ENCODE assay signal across 8 mouse cellular contexts in the genomic region with DNA sequence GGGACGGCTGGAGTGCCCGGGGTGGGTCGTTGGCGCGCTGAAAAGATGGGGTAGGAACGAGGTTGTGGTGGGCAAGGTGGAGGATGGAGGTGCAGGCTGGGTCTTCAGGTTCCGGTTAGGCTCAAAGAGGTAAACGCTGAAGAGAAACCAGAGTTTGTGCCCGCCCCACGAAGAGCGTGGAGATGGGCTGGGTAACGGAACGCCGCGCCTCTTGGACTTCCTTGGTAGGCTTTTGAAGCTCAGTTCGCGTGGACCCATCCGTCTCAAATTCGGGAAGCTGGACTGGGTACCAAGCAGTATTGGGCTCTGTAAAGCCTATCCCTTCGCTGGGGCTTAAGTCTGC. TPM values are rescaled to one million over a fixed set of nuclear protein-coding genes. Genes with fewer than 3 reads are reported as not detected.
A peak's percentile ranks its signal among the peaks of the same experiment; 100 is the strongest.
DNase-seq lines count a peak whose midpoint lies in the region; ATAC-seq and TF ChIP-seq lines count a peak whose summit lies in the region.

No protein-coding gene starts in this region.

- peak overlapping the region; percentile 87 for H3K4me3 ChIP-seq in kidney, embryonic 14.5 days (ENCODE audit: low read length)
- H3K4me3 ChIP-seq in MEL (ENCODE audit: control insufficient read depth in 1 of 2, insufficient read depth in 1 of 2, low read depth in 2 of 2, low read length in 2 of 2) = peak overlapping the region; percentile 76 to 77
- H3K4me3 ChIP-seq in embryonic facial prominence, embryonic 14.5 days (ENCODE audit: low read depth, low read length) = peak overlapping the region; percentile 60
- peak overlapping the region; percentile 86 for H3K4me3 ChIP-seq in hindbrain, embryonic 15.5 days
- peak overlapping the region; percentile 72 for H3K4me3 ChIP-seq in liver, embryonic 13.5 days (replicated peaks)
- peak overlapping the region; percentile 69 for H3K4me3 ChIP-seq in neural tube, embryonic 12.5 days

- under 1% methylated on average over 20 of the region's 20 CpGs for WGBS in kidney, embryonic 14.5 days
- WGBS in embryonic facial prominence, embryonic 14.5 days = under 1% methylated on average over 20 of the region's 20 CpGs
- WGBS in hindbrain, embryonic 15.5 days = under 1% methylated on average over 20 of the region's 20 CpGs
- 0% methylated on average over 20 of the region's 20 CpGs for WGBS in liver, embryonic 13.5 days (ENCODE audit: insufficient replicate concordance)
- under 1% methylated on average over 20 of the region's 20 CpGs for WGBS in neural tube, embryonic 12.5 days

- peaks cover 13% of the 10 kb centered on the region for H3K4me1 ChIP-seq in kidney, embryonic 14.5 days (ENCODE audit: control insufficient read depth, insufficient read depth, low read length)
- H3K4me1 ChIP-seq in MEL (ENCODE audit: control insufficient read depth in 1 of 2, insufficient read depth in 2 of 2, low read length in 2 of 2) = peaks cover 24 to 27% of the 10 kb centered on the region in 2 experiments
- H3K4me1 ChIP-seq in embryonic facial prominence, embryonic 14.5 days (ENCODE audit: control insufficient read depth, insufficient read depth, low read length) = peaks cover 14% of the 10 kb centered on the region
- H3K4me1 ChIP-seq in hindbrain, embryonic 15.5 days (replicated peaks) = peaks cover 24% of the 10 kb centered on the region
- H3K4me1 ChIP-seq in liver, embryonic 13.5 days (replicated peaks) = peaks cover 41% of the 10 kb centered on the region
- H3K4me1 ChIP-seq in neural tube, embryonic 12.5 days = peaks cover 14% of the 10 kb centered on the region

- DNase-seq in kidney, adult 11 months = no peak
- no peak for DNase-seq in MEL (ENCODE audit: low read depth, low spot score)
- peak; percentile 36 for DNase-seq in embryonic facial prominence, embryonic 14.5 days (ENCODE audit: low spot score)
- DNase-seq in liver, embryonic 13.5 days = no peak
- no peak for DNase-seq in cerebellum, adult 8-10 months

- H3K27ac ChIP-seq in kidney, embryonic 14.5 days (ENCODE audit: low read depth, low read length) = peak overlapping the region; percentile 87
- H3K27ac ChIP-seq in MEL (ENCODE audit: control insufficient read depth, low read depth, low read length) = peak overlapping the region; percentile 81
- peak overlapping the region; percentile 88 for H3K27ac ChIP-seq in embryonic facial prominence, embryonic 14.5 days (replicated peaks; ENCODE audit: low read depth, low read length)
- H3K27ac ChIP-seq in hindbrain, embryonic 15.5 days (replicated peaks) = peak overlapping the region; percentile 81
- H3K27ac ChIP-seq in liver, embryonic 13.5 days = peak overlapping the region; percentile 96
- peak overlapping the region; percentile 4; the same call in 1 of the 2 replicates for H3K27ac ChIP-seq in neural tube, embryonic 12.5 days

- TF ChIP-seq POLR2A in MEL (IDR thresholded peaks at IDR 0.05; ENCODE audit: control insufficient read depth in 1 of 2, insufficient read depth in 1 of 2, low read depth in 1 of 2, low read length in 2 of 2, poor library complexity in 1 of 2) = no peak

- ATAC-seq in kidney, embryonic 14.5 days (ENCODE audit: low FRiP score, low TSS enrichment) = no peak
- ATAC-seq in embryonic facial prominence, embryonic 14.5 days (ENCODE audit: low read depth) = no peak
- ATAC-seq in hindbrain, embryonic 15.5 days (ENCODE audit: low FRiP score, low read depth) = no peak
- ATAC-seq in liver, embryonic 13.5 days (ENCODE audit: low read depth) = peak; percentile 12
- peak; percentile 26; the same call in 1 of the 2 replicates for ATAC-seq in neural tube, embryonic 12.5 days (ENCODE audit: low FRiP score, low read depth)

- TF ChIP-seq RAD21 in MEL (IDR thresholded peaks at IDR 0.05; ENCODE audit: low read depth, low read length) = no peak

- no peak for TF ChIP-seq EP300 in MEL (IDR thresholded peaks at IDR 0.05; ENCODE audit: low read depth in 1 of 2, low read length in 2 of 2)

- H3K9me3 ChIP-seq in kidney, embryonic 14.5 days (ENCODE audit: control insufficient read depth, low read length) = no peaks in the 10 kb centered on the region
- no peaks in the 10 kb centered on the region for H3K9me3 ChIP-seq in MEL (replicated peaks; ENCODE audit: insufficient read depth, low read length)
- H3K9me3 ChIP-seq in embryonic facial prominence, embryonic 14.5 days (ENCODE audit: control insufficient read depth, low read length) = no peaks in the 10 kb centered on the region
- H3K9me3 ChIP-seq in hindbrain, embryonic 15.5 days = no peaks in the 10 kb centered on the region
- H3K9me3 ChIP-seq in liver, embryonic 13.5 days (replicated peaks) = no peaks in the 10 kb centered on the region
- H3K9me3 ChIP-seq in neural tube, embryonic 12.5 days = no peaks in the 10 kb centered on the region

- H3K36me3 ChIP-seq in kidney, embryonic 14.5 days (ENCODE audit: control insufficient read depth, insufficient read depth, low read length) = peaks cover 16% of the 10 kb centered on the region
- H3K36me3 ChIP-seq in MEL (ENCODE audit: control insufficient read depth in 1 of 2, insufficient read depth in 2 of 2, low read length in 2 of 2) = peaks cover 30 to 55% of the 10 kb centered on the region in 2 experiments
- H3K36me3 ChIP-seq in embryonic facial prominence, embryonic 14.5 days (ENCODE audit: control insufficient read depth, insufficient read depth, low read length) = peaks cover 16% of the 10 kb centered on the region
- peaks cover 10% of the 10 kb centered on the region for H3K36me3 ChIP-seq in hindbrain, embryonic 15.5 days
- H3K36me3 ChIP-seq in liver, embryonic 13.5 days = peaks cover 21% of the 10 kb centered on the region
- H3K36me3 ChIP-seq in neural tube, embryonic 12.5 days = peaks cover 10% of the 10 kb centered on the region

- peak overlapping the region; percentile 79 for H3K4me2 ChIP-seq in kidney, embryonic 14.5 days (replicated peaks; ENCODE audit: low read depth, low read length)
- peak overlapping the region; percentile 77 for H3K4me2 ChIP-seq in embryonic facial prominence, embryonic 14.5 days (ENCODE audit: low read depth, low read length)
- peak overlapping the region; percentile 82 for H3K4me2 ChIP-seq in hindbrain, embryonic 15.5 days
- peak overlapping the region; percentile 79 for H3K4me2 ChIP-seq in liver, embryonic 13.5 days
- peak overlapping the region; percentile 69 for H3K4me2 ChIP-seq in neural tube, embryonic 12.5 days (replicated peaks)

- no peaks in the 10 kb centered on the region for H3K27me3 ChIP-seq in kidney, embryonic 14.5 days (ENCODE audit: control insufficient read depth, insufficient read depth, low read length)
- H3K27me3 ChIP-seq in MEL (ENCODE audit: control insufficient read depth in 1 of 2, insufficient read depth in 2 of 2, low read length in 2 of 2) = no peaks in the 10 kb centered on the region
- no peaks in the 10 kb centered on the region for H3K27me3 ChIP-seq in embryonic facial prominence, embryonic 14.5 days (replicated peaks; ENCODE audit: control insufficient read depth, insufficient read depth, low read length)
- H3K27me3 ChIP-seq in hindbrain, embryonic 15.5 days = no peaks in the 10 kb centered on the region
- H3K27me3 ChIP-seq in liver, embryonic 13.5 days = no peaks in the 10 kb centered on the region
- H3K27me3 ChIP-seq in neural tube, embryonic 12.5 days (replicated peaks) = no peaks in the 10 kb centered on the region

- no peak for TF ChIP-seq CTCF in MEL (IDR thresholded peaks at IDR 0.05 in 2 of 3, conservative IDR thresholded peaks at IDR 0.05 in 1 of 3; ENCODE audit: control insufficient read depth in 1 of 3, insufficient read depth in 1 of 3, low read depth in 2 of 3, low read length in 3 of 3, poor library complexity in 1 of 3, severe bottlenecking in 1 of 3)

- peaks cover 40% of the 10 kb centered on the region for H3K79me2 ChIP-seq in MEL (ENCODE audit: control insufficient read depth, insufficient read depth, low read length, poor library complexity)

- peak overlapping the region; percentile 81 for H3K9ac ChIP-seq in kidney, embryonic 14.5 days (ENCODE audit: low read depth, low read length)
- H3K9ac ChIP-seq in MEL (ENCODE audit: control insufficient read depth, low read depth, low read length, poor library complexity, severe bottlenecking) = peak overlapping the region; percentile 78
- H3K9ac ChIP-seq in embryonic facial prominence, embryonic 14.5 days (ENCODE audit: low read depth, low read length) = peak overlapping the region; percentile 77
- H3K9ac ChIP-seq in hindbrain, embryonic 15.5 days = peak overlapping the region; percentile 70
- H3K9ac ChIP-seq in liver, embryonic 13.5 days = peak overlapping the region; percentile 82
- peak overlapping the region; percentile 80 for H3K9ac ChIP-seq in neural tube, embryonic 12.5 days

TF ChIP-seq in MEL, 35 proteins besides CTCF, POLR2A, EP300 and RAD21 (continues in another document):
- peak; percentile 63; the same call in 1 of the 2 replicates for TF ChIP-seq E2F4 (IDR thresholded peaks at IDR 0.05; ENCODE audit: borderline replicate concordance, low read depth, low read length)
- TF ChIP-seq MYC (IDR thresholded peaks at IDR 0.05; ENCODE audit: low read depth, low read length) = no peak; the same call in 1 of the 2 replicates
- 0 out of 2 replicates have a peak, but pooled peaks have one; percentile 51 for TF ChIP-seq MXI1 (IDR thresholded peaks at IDR 0.05; ENCODE audit: low read depth, low read length)
- peak; percentile 14; the same call in 1 of the 2 replicates for TF ChIP-seq SMC3 (IDR thresholded peaks at IDR 0.05; ENCODE audit: low read depth, low read length)

RNA-seq across cellular contexts. Expression of a gene that starts 0.5 kb away (rescaled TPM):
- polyA plus RNA-seq in kidney, embryonic 14.5 days (2014; fragmentation: Nextera tagmentation; extraction: Ambion mirVana) = 1,862 and 2,225 TPM in 2 replicates
- total RNA-seq in MEL (2012; rRNA removed) = 678 and 686 TPM in 2 replicates
- polyA plus RNA-seq in MEL (2012; ENCODE audit: insufficient read depth in 1 of 2, insufficient read length in 2 of 2, low read depth in 1 of 2, low replicate concordance in 2 of 2, missing spikeins in 1 of 2) = 100 to 1,000 TPM in 1 of 2 experiments, not detected in 1; 600 TPM
- 1,171 and 1,256 TPM in 2 replicates for polyA plus RNA-seq in embryonic facial prominence, embryonic 14.5 days (2014; fragmentation: Nextera tagmentation; extraction: Ambion mirVana)
- polyA plus RNA-seq in hindbrain, embryonic 15.5 days (2015; fragmentation: Nextera tagmentation; extraction: Ambion mirVana) = 690 and 735 TPM in 2 replicates
- 678 and 901 TPM in 2 replicates for polyA plus RNA-seq in liver, embryonic 13.5 days (2015; fragmentation: Nextera tagmentation; extraction: Ambion mirVana)
- 1,312 and 1,341 TPM in 2 replicates for polyA plus RNA-seq in neural tube, embryonic 12.5 days (2016; fragmentation: Nextera tagmentation; extraction: Ambion mirVana)

RNA-seq across cellular contexts. Expression of a gene that starts 0.7 kb away (rescaled TPM):
- 44.2 and 53.9 TPM in 2 replicates for polyA plus RNA-seq in kidney, embryonic 14.5 days (2014; fragmentation: Nextera tagmentation; extraction: Ambion mirVana)
- total RNA-seq in MEL (2012; rRNA removed) = 84.2 and 94.4 TPM in 2 replicates
- polyA plus RNA-seq in MEL (2012; ENCODE audit: insufficient read depth in 1 of 2, insufficient read length in 2 of 2, low read depth in 1 of 2, low replicate concordance in 2 of 2, missing spikeins in 1 of 2) = 100 to 1,000 TPM in 1 of 2 experiments, 10 to 100 TPM in 1; 68.5 to 179 TPM
- 41.5 and 45.6 TPM in 2 replicates for polyA plus RNA-seq in embryonic facial prominence, embryonic 14.5 days (2014; fragmentation: Nextera tagmentation; extraction: Ambion mirVana)
- 50.5 and 50.9 TPM in 2 replicates for polyA plus RNA-seq in hindbrain, embryonic 15.5 days (2015; fragmentation: Nextera tagmentation; extraction: Ambion mirVana)
- 24.2 and 28.6 TPM in 2 replicates for polyA plus RNA-seq in liver, embryonic 13.5 days (2015; fragmentation: Nextera tagmentation; extraction: Ambion mirVana)
- 68.8 and 72.0 TPM in 2 replicates for polyA plus RNA-seq in neural tube, embryonic 12.5 days (2016; fragmentation: Nextera tagmentation; extraction: Ambion mirVana)

Comparison
In these comparisons a context has a peak if more than half of its experiments do, and no peak if none do; other contexts are left out.
1. ATAC-seq: peak in liver, embryonic 13.5 days (single experiment) and neural tube, embryonic 12.5 days (single experiment); none in kidney, embryonic 14.5 days (single experiment), embryonic facial prominence, embryonic 14.5 days (single experiment) and hindbrain, embryonic 15.5 days (single experiment).
2. H3K27ac ChIP-seq: peak in every context shown above with its lines; median percentile 96 in liver, embryonic 13.5 days; 88 in embryonic facial prominence, embryonic 14.5 days; 87 in kidney, embryonic 14.5 days; 81 in MEL; 81 in hindbrain, embryonic 15.5 days; 4 in neural tube, embryonic 12.5 days.
3. Peak in every context shown above with its lines, with median percentiles within 50 percentile points of each other: H3K4me2 ChIP-seq, H3K4me3 ChIP-seq and H3K9ac ChIP-seq.